Mouse (Mus musculus) activated CD4-positive, CD25-positive, alpha-beta regulatory T cell, adult 4 months (primary cell): ENCODE results near the gene Map1s. TPM values are rescaled to one million over a fixed set of nuclear protein-coding genes. Genes with fewer than 3 reads are reported as not detected.

Experiments
- ATAC-seq: one replicate; pipeline ENCODE4 v1.8.0; 2017
- polyA plus RNA-seq, 2 experiments: library from polyadenylated mRNA; unstranded; fragments of 100-300 nt; shearing (Covaris generic); gene quantifications; one replicate each; pipeline ENCODE4 v1.2.1; 2017

Map1s gene
- polyA plus RNA-seq, 2 experiments from 2014 or later, result 13.5 to 17.4 TPM

DNA sequence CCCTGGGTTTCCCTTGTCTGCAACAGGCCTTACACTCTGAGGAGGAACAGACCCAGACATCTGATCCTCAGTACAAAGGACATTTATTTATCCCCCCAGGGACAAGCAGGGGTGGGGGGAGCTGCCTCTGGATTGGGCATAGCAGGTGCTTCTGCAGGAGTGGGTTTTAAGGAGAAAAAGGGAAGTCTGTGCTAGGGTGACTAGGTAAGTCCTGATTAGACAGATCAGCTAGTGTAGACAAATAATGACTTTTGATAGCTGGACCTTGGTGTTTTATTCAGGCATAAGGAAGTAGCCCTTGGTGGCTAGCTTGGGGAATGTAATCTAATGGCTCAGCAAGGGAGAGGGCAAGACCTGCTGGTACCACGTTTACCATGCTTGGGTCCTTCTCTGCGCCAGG is 6.5 kb upstream of the Map1s start:
- ATAC-seq, result no peak

GRCm38 (mm10) chr8:70900872-70901387 is 4.8 kb upstream of the Map1s start:
- no peak for ATAC-seq

GRCm38 (mm10) chr8:70902211-70902610 is 3.5 kb upstream of the Map1s start:
- no peak for ATAC-seq

GRCm38 (mm10) chr8:70903112-70903511 is 2.6 kb upstream of the Map1s start:
- no peak for ATAC-seq

- no peak for ATAC-seq
These were observed 2.1 kb upstream of the Map1s start for GRCm38 (mm10) chr8:70903582-70903981.

DNA sequence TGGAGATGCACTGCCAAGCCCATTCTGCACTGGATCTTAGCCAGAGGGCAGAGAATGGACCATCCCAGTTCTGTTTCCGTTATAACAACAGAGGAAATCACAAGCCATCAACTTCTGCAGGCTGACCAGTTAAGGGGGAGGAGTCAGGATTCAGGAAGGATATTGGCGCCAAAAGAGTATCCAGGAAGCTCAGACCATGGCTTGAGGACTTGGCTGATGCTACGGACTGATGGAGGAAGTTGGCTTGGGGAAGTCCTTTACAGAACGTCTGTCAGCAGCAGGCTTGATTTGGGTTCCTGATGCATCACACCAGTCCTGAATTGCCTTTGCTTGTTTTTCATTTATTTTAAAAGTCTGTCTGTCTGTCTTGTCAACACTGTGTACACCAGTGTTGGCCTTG is 1.2 kb upstream of the Map1s start:
- no peak for ATAC-seq

DNA sequence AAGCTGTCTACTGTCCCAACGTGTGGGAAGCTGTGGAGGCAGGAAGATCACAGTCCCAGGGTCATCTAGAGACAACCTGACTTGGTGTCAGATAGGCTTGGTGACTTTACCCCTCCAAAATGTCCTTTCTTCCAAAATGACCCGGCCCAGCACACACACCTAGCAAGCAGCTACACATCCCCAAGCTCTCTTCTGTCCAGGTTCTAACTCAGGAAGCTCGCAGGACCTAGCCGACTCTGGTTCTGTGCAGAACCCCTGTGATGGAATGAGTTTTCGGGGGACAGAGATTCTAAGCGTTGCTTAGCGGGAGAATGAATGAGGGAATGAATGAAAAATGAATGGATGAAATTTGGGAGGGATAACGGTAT is 285 bp upstream of the Map1s start:
- no peak for ATAC-seq

DNA sequence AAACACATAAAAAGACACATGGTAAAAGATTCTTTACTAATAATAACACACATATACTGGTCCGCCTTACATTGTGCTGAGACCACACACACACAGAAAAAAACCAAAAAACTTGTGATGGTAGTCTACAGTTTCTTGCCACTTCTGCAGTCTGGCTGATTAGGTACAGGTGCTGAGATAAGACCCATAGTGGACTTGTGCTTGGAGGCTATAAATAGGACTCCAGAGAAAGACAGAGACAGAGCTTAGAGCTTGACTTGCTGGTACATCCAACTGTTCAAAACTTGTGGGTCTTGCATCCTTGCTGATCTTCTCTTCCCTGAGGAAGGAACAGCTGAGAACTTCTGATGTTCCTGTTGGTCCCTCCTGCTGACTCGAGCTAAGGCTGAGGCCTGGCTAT is 1.8 kb downstream of the Map1s start:
- ATAC-seq, result no peak

DNA sequence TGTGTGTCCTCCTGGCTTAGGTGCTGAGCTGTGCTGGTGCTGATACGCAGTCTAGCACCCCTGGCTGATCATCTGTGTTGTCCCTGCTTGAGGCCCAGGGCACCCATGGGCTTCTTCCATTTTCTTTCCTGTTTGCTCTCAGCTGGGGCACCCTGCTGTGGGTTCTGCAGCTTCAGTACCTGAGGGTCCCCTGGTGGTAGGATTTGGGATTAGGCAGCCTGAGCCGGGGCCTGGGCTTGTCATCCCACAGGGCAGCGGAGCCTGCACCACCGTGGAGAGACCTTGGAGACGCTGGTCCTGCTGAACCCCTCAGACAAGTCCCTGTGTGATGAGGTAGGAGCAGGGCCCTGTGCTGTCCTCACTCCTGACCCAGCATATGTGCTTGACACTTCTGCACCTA is 5.9 kb downstream of the Map1s start:
- ATAC-seq, result no peak

DNA sequence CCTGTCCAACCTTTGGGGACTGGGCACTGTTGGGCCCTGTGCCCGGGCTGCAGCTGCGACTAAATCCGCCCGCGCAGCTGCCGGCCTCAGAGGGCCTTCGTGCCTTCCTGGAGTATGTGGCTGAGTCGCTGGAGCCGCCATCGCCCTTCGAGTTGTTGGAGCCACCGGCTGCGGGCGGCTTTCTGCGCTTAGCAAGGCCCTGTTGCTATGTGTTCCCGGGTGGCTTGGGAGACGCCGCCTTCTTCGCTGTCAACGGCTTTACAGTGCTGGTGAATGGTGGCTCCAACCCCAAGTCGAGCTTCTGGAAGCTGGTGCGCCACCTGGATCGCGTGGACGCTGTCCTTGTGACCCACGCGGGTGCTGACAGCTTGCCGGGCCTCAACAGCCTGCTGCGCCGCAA is 7.2 kb downstream of the Map1s start:
- ATAC-seq, result no peak

DNA sequence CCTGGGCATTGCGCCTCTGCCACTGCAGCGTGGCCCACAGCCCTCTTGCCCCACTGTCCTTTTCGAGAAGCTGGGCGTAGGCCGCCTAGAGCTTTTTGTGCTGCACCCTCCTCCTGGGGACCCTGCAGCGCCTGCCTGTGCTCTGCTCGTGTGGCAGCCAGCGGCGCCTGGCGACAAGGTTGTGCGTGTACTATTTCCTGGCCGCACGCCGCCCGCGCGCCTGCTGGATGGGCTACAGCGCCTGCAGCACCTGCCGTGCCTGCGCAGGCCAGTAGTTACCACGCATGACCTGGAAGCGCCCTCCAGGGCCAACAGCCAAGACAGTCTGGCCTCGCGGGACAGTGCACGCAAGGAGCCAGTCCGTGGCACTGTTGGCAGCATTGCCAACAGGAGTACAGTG is 7.8 kb downstream of the Map1s start:
- ATAC-seq, result no peak

- ATAC-seq, result no peak
These were observed 9.0 kb downstream of the Map1s start for GRCm38 (mm10) chr8:70914704-70915103.

DNA sequence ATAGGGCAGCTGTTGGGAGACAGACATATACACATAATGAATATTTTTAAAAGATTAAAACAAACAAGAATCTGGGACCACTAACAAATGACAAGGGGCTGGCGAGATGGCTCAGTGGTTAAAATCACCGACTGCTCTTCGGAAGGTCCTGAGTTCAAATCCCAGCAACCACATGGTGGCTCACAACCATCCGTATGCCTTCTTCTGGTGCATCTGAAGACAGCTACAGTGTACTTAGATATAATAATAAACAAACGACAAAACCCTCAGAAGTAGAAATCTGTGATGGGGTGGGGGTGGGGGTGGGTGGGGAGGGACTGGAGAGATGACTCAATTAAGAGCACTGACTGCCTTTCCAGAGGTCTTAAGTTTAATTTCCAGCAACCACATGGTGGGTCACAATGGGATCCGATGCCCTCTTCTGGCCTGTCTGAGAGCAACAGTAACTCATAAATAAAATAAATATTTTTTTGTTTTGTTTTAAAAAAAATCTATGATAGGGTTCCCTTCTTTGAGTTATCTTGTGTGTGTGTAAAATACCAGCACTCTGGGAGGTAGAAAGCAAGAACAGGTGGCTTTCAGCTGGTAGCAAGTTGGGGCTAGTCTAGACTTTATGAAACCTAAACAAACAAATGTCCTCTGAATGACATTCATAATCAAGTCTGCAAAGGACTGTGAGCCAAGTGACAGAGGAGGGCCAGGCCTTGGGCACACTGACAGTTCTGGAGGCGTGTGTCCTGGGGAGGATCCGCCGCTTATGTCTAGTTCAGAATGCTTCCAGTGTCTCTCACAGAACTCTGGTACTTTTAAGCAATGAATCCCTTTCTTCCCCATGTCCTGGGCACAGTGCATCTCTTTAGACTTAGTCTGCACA is 14.6 kb downstream of the Map1s start:
- ATAC-seq, result no peak

GRCm38 (mm10) chr8:70924151-70924550 is 18.4 kb downstream of the Map1s start:
- ATAC-seq, result no peak

DNA sequence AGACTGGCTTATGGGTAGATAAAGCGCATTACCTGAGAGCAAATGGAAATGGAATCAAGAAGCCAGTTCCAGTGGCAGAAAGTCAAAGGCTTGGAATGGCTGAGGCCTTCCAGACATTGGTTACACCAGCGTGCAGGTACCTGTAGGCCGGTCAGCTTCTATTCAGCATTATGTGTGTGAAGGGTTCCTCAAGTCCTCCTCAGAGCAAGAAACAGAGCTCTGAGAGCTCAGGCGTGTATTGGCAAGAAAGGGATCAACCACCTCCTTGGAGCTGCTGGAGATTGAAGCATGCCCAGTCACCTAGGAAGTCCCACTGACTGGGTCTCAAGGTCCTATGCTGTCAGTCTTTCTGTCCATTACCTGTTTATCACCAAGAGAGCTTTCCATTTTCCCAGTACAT is 20.0 kb downstream of the Map1s start:
- ATAC-seq, result no peak

DNA sequence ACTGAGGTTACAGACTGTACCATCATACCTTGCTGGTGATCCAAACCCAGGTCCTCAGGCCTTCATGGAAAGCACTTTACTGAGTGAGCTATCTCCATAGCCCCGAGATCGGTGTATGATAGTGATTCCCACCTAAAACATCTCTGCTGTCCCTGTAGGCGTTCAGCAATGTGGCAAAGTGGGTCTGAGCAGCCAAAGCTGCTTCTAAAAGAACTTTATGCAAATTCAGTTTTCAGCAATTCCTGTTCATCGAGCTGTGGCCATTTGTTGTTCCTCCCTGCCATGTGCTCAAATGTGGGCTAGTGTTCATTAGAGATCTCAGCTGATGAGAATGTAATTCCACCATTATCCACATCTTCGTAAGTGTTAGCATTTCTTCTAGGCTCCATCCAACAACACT is 20.7 kb downstream of the Map1s start:
- no peak for ATAC-seq

- no peak for ATAC-seq
These were observed 22.4 kb downstream of the Map1s start for GRCm38 (mm10) chr8:70928096-70928495.

GRCm38 (mm10) chr8:70928778-70929322 is 23.1 kb downstream of the Map1s start:
- no peak for ATAC-seq

GRCm38 (mm10) chr8:70931731-70932130 is 26.0 kb downstream of the Map1s start:
- ATAC-seq, result no peak

GRCm38 (mm10) chr8:70933036-70933435 is 27.3 kb downstream of the Map1s start:
- no peak for ATAC-seq

GRCm38 (mm10) chr8:70934786-70935185 is 29.1 kb downstream of the Map1s start:
- ATAC-seq, result no peak

DNA sequence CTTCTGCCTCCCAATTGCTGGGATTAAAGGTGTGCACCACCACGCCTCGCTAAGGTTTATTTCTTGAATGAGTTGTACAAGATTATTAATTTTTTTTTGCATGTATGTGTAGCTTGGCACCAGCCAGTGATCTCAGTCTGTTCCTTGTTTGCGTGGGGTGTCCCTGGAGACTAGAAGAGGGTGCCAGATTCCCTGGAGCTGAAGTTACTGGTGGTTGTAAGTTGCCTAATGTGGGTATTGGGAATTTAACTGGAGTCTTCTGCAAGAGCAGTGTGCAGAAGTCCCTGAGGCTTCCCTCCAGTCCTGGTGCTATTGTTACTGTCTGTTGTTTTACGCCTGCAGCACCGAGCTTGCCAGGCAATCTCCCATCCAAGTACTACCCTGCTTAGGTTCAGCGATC is 31.5 kb downstream of the Map1s start:
- no peak for ATAC-seq

DNA sequence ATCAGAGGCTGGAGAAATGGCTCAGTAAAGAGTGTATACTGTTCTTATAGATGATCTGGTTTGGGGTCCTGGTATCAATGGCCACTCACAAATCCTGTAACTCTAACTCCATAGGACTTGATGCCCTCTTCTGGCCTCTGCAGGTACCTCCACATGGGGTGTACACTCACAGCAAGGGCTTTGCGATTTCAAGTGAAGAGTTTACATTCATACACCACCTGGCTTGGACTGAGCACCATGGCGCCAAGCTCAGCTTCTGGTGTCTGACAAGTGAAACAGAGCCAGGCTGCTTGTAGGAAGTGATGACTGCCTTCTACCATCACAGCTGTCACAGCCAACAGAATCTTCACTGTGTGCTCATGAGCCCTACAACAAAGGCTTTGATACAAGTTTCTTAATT is 35.7 kb downstream of the Map1s start:
- no peak for ATAC-seq

DNA sequence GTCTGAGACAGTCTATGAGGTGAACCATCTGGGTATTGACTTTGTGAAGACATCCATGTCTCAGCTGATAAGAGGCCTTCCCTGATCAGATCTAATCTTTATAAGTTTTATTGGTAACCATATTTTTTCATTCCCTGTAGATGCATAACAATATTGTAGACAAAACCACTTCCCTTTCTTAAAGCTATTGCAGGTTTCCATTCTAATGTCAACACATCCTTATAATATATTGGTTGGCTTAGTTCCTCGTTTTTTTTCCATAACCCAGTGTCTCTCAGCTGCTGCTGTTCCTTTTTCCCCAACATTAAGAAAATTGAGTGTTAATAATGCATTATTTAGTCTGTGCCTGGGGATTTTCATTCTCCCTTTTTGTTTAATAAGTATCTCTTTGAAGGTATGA is 37.5 kb downstream of the Map1s start:
- no peak for ATAC-seq
